Mouse (Mus musculus): ENCODE measurements at regions not wholly inside any gene's neighbourhood (a gene's known extent, or its start where the extent isn't known, plus 50 kb on each side); places are given as distances from the start of the nearest gene placed in this dataset.

DNA sequence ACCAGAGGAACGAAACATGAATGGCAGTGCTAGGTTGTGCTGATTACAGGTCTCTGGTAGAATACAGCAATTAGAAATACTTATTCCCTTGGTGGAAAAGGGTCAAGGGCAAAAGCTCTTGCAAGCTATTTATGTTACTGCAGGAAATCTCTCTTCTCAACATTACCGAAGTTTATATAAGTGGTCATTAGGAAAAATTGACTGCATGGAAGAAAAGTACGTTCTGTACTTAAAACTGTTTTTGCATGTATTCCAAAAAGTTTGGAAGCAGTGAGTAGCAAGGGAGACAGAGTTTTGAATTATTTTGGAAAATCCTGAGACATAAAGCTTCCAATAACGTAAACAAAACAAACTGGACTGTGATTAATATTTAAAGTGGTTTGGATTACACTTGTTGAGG lies 554.6 kb upstream of the Klf6 start:
- H3K4me3 ChIP-seq, result no peak overlapping the region
- peaks cover 6% of the 10 kb centered on the region; the same call in 1 of the 2 replicates for H3K4me1 ChIP-seq
- no peak overlapping the region for H3K4me2 ChIP-seq
- no peak for ATAC-seq (ENCODE audit: borderline replicate concordance, extremely low read depth, low FRiP score, low TSS enrichment)
- H3K27ac ChIP-seq, result no peak overlapping the region
- no peaks in the 10 kb centered on the region for H3K27me3 ChIP-seq
- H3K36me3 ChIP-seq, result no peaks in the 10 kb centered on the region
- H3K9ac ChIP-seq, result no peak overlapping the region
- 41% methylated on average over 4 of the region's 4 CpGs for WGBS
- H3K9me3 ChIP-seq, result no peaks in the 10 kb centered on the region

DNA sequence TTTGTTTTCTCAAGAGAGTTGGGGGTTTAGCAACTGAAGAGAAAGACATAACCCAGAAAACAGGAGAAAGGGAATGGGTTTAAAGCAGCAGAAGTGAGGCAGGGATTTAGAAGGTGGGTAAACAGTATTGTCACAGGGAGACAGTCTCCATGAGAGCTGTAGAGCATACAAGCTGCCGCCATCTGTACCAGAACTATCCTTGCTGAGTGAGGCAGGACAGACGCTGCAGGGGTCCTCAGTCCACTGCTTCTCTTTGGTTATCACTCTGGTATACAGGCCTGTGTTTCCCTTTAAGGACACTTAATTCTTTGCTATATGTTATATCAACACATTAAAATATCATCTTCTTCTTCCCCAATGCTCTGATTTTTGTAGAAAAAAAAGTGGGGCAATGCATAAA lies 548.0 kb upstream of the Klf6 start:
- Histone ChIP-seq H3K9me3 (no peaks in the 10 kb centered on the region), H3K4me1 (peaks cover 4% of the 10 kb centered on the region; the same call in 1 of the 2 replicates), H3K27me3 (no peaks in the 10 kb centered on the region), H3K36me3 (no peaks in the 10 kb centered on the region), H3K9ac (no peak overlapping the region), H3K4me2 (no peak overlapping the region), H3K4me3 (no peak overlapping the region), H3K27ac (no peak overlapping the region)
- WGBS, result 57% methylated on average over 2 of the region's 2 CpGs
- peak; percentile 52; the same call in 1 of the 2 replicates for ATAC-seq (ENCODE audit: borderline replicate concordance, extremely low read depth, low FRiP score, low TSS enrichment)

DNA sequence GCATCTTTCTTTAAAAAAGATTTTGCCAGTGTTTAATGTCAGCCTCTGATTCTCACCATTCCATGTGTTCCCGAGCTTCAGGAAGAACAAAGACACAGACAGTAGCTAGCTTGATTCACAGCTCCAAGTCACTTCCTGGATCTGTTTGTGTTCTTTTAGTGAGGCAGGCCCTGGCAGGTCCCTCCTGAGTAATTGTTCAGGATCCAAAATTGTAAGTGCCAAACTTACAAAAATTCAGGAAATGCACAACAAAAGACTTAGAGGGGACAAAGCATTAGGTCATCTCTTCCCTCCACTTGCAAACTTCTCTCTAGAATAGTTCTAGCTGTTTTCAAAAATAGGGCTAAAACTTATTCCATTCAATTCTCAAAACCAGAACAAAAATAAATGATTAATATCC lies 546.3 kb upstream of the Klf6 start:
- ATAC-seq (ENCODE audit: borderline replicate concordance, extremely low read depth, low FRiP score, low TSS enrichment), result no peak
- WGBS, result 53% methylated on average over 1 of the region's 1 CpGs
- Histone ChIP-seq H3K27ac (no peak overlapping the region), H3K4me1 (peaks cover 6% of the 10 kb centered on the region; the same call in 1 of the 2 replicates), H3K9ac (no peak overlapping the region), H3K9me3 (no peaks in the 10 kb centered on the region), H3K4me2 (no peak overlapping the region), H3K27me3 (no peaks in the 10 kb centered on the region), H3K4me3 (no peak overlapping the region), H3K36me3 (no peaks in the 10 kb centered on the region)

DNA sequence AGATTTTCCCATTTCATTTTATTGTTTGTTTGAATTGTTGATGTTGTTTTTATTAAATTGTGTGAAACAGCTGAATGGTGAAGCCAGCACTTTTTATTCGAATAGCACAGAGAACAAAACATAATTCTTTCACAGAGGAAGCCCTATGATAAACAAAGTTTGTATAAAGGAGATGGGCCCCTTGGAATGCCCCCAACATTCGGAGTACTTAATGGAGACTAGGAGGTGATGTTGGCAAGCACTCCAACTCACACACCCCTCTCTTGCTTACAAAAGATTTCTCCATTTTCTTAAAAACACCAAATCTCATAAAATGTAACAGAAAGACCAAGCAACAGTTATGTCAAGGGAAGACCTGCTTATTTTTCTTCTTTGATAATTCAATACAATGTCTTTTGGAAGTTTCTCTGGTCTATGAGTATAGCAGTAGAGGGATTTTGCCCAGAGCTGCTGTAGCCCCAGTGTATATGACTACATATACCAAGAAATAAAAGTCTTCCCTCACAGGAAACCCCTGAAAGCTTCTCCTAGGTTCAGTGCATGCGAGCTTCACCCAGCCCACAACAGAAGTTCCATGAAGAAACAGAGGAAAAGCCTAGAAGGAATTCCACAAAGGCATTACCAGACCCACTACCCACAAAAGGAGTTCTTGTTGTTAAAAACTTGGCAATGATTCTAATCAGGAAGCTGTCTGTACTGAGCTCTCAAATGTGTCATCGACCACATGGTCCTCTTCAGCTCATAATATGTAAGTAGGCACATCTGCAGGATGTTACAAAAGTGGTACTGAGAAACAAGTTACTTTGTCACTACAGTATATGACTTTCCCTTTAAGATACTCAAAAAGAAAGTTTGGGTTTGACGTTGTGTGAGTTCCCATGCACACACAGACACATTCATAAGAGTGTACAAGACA lies 543.1 kb upstream of the Klf6 start:
- ATAC-seq (ENCODE audit: borderline replicate concordance, extremely low read depth, low FRiP score, low TSS enrichment), result peak; percentile 37; the same call in 1 of the 2 replicates
- Histone ChIP-seq H3K4me3 (no peak overlapping the region), H3K27me3 (no peaks in the 10 kb centered on the region), H3K27ac (peak overlapping the region; percentile 67), H3K9me3 (no peaks in the 10 kb centered on the region), H3K4me2 (no peak overlapping the region), H3K9ac (no peak overlapping the region), H3K4me1 (peaks cover 9% of the 10 kb centered on the region; the same call in 1 of the 2 replicates), H3K36me3 (no peaks in the 10 kb centered on the region)
- 39% methylated on average over 5 of the region's 5 CpGs for WGBS

DNA sequence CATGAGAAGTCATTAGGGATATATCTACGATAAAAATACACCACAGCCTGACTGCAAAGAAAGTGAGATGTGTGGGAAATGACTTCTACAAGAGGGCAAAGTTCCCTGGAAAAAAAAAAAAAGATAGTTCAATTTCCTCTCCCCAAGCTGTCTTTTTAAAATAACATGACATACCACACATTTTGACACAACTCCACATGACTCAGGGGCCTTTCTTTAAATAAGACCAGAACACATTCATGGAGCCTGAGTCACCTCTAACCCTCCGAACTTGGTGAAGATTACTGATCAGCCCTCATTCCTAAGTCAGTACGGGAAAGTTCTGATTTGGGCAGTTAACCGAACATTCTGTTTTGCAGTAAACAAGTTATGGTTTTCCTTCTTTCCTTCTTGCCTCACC lies 515.6 kb upstream of the Klf6 start:
- no peak for ATAC-seq (ENCODE audit: borderline replicate concordance, extremely low read depth, low FRiP score, low TSS enrichment)

DNA sequence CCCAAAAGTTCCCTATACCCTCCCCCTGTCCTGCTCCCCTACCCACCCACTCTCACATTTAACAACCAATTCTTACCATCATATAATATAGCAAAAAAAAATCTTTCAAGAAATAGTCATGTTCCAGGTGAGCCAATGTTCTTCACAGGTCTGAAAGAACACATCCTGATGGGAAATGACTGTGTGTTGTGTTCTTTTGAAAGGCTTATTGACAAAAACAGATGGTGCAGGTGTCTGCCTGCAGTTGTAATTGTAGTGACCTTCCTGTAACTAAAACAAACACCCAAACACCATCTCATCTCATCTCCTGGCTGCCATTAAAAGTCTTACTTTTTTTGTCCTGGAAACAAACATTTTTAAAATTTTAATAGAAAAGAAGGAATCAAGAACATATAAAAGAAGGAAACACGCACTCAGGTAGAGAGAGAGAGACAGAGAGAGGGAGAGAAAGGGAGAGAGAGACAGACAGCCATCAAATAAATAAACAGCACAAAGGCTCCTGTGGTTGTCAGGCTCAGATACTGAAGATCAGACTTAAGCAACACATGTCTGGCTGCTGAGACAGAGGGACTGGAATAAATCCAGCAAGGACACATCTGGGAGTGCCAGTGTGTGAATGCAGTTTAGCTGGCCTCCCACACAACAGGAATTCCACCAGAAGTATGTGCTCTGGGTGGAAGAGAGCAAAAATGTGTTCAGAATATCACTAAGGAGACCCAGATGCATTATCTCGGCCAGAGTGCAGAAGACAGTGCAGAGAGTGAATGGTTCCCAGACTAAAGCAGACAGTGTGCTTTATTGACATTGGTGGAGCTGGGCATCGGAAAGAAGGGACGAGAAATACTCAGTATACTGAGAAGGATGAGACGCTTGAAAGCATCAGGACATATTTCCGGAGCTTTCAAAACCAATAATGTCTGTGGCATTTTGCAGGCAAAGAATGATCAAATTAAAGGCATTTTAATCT lies 513.5 kb upstream of the Klf6 start:
- 46% methylated on average over 6 of the region's 6 CpGs for WGBS
- peak; percentile 11; the same call in 1 of the 2 replicates for ATAC-seq (ENCODE audit: borderline replicate concordance, extremely low read depth, low FRiP score, low TSS enrichment)

More for the DNA sequence above, 515.6 kb upstream of the Klf6 start:
- WGBS, result 50% methylated on average over 4 of the region's 4 CpGs
- no peak overlapping the region for H3K27ac ChIP-seq
- no peak overlapping the region for H3K4me2 ChIP-seq
- no peaks in the 10 kb centered on the region for H3K27me3 ChIP-seq
- no peaks in the 10 kb centered on the region for H3K36me3 ChIP-seq
- no peaks in the 10 kb centered on the region for H3K9me3 ChIP-seq
- H3K4me1 ChIP-seq, result no peaks in the 10 kb centered on the region
- H3K4me3 ChIP-seq, result no peak overlapping the region
- H3K9ac ChIP-seq, result no peak overlapping the region

DNA sequence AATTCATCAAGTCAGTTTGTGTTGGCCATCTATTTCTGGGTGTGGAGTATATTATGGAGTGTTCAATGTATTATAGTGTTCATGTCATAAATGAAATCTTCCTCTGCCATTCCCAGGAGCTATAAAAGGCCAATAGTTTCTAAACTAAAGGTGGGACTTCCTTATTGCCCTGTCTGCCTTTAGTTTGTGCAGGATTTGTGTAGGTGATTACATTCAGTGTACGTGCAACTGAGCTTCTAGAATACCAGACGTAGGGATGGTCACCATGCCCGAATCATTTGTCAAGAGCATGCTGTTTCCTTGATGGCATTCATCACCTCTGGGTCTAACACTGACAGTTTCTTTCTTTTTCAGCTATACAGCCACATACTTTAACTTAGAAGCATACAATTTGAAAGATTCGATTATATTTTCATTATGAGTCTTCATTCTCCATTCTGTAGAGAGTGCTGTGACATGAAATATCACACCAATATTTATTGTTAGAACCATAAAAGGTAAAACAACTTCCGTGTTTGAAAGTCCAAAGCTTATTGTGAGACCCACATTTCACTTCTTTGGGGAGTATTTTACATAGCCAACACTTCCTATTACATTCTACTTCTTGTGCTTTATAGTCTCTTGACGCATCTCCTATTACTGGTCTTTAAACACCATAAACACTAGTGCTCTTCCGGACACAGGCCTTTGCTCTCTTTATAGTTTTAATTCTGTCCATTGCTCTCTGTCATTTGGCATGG lies 494.1 kb upstream of the Klf6 start:
- Histone ChIP-seq H3K36me3 (no peaks in the 10 kb centered on the region), H3K27ac (no peak overlapping the region), H3K4me1 (no peaks in the 10 kb centered on the region), H3K4me3 (no peak overlapping the region), H3K9me3 (no peaks in the 10 kb centered on the region), H3K4me2 (no peak overlapping the region), H3K27me3 (no peaks in the 10 kb centered on the region), H3K9ac (no peak overlapping the region)
- 87% methylated on average over 7 of the region's 7 CpGs for WGBS
- no peak for ATAC-seq (ENCODE audit: borderline replicate concordance, extremely low read depth, low FRiP score, low TSS enrichment)

More for the DNA sequence above, 513.5 kb upstream of the Klf6 start:
- Histone ChIP-seq H3K36me3 (no peaks in the 10 kb centered on the region), H3K9me3 (no peaks in the 10 kb centered on the region), H3K27ac (no peak overlapping the region), H3K4me1 (no peaks in the 10 kb centered on the region), H3K4me3 (no peak overlapping the region), H3K9ac (no peak overlapping the region), H3K27me3 (no peaks in the 10 kb centered on the region), H3K4me2 (no peak overlapping the region)

DNA sequence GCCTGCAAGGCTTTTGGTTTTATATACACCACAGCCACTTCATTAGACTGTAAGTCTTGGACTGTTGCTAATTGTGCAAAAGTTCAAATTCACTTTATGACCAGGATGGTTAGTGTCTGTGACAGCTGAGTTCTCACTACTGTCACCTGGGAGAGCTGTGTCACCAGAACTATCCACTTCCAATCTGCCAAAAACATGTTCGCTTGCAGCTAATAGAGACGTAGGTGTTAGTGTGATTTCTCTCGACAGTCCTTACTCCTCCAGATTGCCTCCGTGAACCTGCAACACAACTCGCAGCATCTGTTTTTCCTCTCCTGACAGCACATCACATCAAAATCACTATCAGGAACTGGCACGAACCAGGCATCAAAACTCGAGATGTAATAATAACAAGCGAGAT lies 491.3 kb upstream of the Klf6 start:
- WGBS, result 35% methylated on average over 8 of the region's 8 CpGs
- no peak overlapping the region for H3K4me3 ChIP-seq
- no peaks in the 10 kb centered on the region for H3K27me3 ChIP-seq
- H3K4me1 ChIP-seq, result no peaks in the 10 kb centered on the region
- peak; percentile 76; the same call in 1 of the 2 replicates for ATAC-seq (ENCODE audit: borderline replicate concordance, extremely low read depth, low FRiP score, low TSS enrichment)
- no peak overlapping the region for H3K4me2 ChIP-seq
- no peak overlapping the region for H3K9ac ChIP-seq
- no peaks in the 10 kb centered on the region for H3K9me3 ChIP-seq
- no peak overlapping the region for H3K27ac ChIP-seq
- H3K36me3 ChIP-seq, result no peaks in the 10 kb centered on the region

DNA sequence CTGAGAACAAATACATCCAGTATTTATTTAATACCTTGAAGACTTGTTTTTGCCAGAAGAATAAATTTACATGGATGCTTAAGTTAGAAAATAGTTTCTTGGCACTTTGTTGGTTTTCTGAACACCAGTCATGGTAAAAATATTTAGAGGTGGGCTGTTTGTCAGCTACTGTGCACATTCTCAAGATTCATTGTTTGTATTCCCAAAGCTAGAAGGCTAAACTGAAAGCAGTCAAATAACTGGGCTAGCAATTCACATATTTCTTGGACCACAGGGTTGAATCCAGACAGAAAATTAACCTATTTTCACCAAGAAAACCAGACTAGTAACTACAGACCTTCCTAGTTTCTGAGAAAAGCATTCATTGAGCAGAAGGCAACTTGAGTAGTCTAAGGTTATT lies 488.1 kb upstream of the Klf6 start:
- Histone ChIP-seq H3K9me3 (no peaks in the 10 kb centered on the region), H3K4me1 (no peaks in the 10 kb centered on the region), H3K4me2 (no peak overlapping the region), H3K9ac (no peak overlapping the region), H3K27ac (no peak overlapping the region), H3K36me3 (no peaks in the 10 kb centered on the region), H3K4me3 (no peak overlapping the region), H3K27me3 (no peaks in the 10 kb centered on the region)
- ATAC-seq (ENCODE audit: borderline replicate concordance, extremely low read depth, low FRiP score, low TSS enrichment), result no peak

DNA sequence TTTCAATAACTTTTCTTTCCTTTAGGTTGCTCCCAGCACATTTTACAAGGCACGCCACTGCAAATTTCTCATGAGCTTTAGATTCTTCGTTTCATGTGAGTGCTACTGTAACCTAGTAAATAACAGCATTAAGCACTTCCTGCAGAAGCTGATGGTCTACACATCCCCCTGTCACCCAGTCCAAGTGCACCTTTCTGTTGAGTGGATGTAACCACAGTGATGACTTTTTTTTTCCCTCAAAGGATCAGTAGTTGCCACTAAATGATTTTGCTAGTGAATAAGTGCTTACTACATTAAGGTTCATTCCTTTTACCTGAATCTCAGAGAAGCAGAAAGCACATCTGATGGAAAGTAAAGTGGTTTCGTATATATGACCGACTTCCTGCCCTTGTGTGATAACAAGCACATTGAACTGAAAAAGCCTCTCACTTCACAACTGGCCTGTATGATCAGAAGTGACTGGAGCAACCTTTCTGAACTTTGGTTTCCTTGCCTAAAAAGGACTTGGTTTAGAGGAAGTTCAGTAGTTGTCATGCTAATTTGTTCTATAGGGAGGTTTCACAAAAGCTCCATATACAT lies 453.0 kb upstream of the Klf6 start:
- no peaks in the 10 kb centered on the region for H3K4me1 ChIP-seq
- 67% methylated on average over 4 of the region's 4 CpGs for WGBS
- no peak overlapping the region for H3K4me3 ChIP-seq
- ATAC-seq (ENCODE audit: borderline replicate concordance, extremely low read depth, low FRiP score, low TSS enrichment), result no peak
- no peaks in the 10 kb centered on the region for H3K9me3 ChIP-seq
- no peaks in the 10 kb centered on the region for H3K36me3 ChIP-seq
- no peak overlapping the region for H3K4me2 ChIP-seq
- no peak overlapping the region for H3K27ac ChIP-seq
- H3K27me3 ChIP-seq, result no peaks in the 10 kb centered on the region
- H3K9ac ChIP-seq, result no peak overlapping the region

DNA sequence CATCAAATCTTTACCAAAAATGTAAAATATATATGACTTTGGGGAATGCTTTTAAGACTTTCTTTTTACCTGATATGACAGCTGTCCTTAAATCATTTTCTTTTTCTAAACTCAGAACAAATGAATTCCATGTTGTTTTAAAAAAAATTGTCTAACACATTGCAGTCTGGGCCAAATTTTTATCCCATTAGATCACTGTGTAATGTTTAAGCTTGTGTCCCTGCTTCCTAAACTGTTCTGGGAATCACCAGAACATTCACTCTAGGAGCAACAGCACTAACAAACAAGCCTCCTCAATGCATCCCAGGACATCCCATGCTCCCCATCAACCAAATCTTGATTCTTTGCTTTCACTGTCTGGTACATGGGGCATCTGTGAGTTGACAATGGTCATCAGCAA lies 449.2 kb upstream of the Klf6 start:
- no peak for ATAC-seq (ENCODE audit: borderline replicate concordance, extremely low read depth, low FRiP score, low TSS enrichment)
- Histone ChIP-seq H3K4me3 (no peak overlapping the region), H3K4me2 (no peak overlapping the region), H3K9me3 (no peaks in the 10 kb centered on the region), H3K36me3 (no peaks in the 10 kb centered on the region), H3K9ac (no peak overlapping the region), H3K4me1 (no peaks in the 10 kb centered on the region), H3K27ac (no peak overlapping the region), H3K27me3 (no peaks in the 10 kb centered on the region)

Data from lung, embryonic 15.5 days (tissue).